Mouse (Mus musculus): ENCODE results near the gene Zc3h12d. TPM values are rescaled to one million over a fixed set of nuclear protein-coding genes. Genes with fewer than 3 reads are reported as not detected.

The Zc3h12d gene
- 13.4 and 16.3 TPM in 2 replicates for total RNA-seq (2012; rRNA removed)
- total RNA-seq (2014; rRNA removed): 10.7 and 11.8 TPM in 2 replicates
- 22.5 and 28.0 TPM in 2 replicates for polyA plus RNA-seq (2012; ENCODE audit: insufficient read length, low read depth)

DNA sequence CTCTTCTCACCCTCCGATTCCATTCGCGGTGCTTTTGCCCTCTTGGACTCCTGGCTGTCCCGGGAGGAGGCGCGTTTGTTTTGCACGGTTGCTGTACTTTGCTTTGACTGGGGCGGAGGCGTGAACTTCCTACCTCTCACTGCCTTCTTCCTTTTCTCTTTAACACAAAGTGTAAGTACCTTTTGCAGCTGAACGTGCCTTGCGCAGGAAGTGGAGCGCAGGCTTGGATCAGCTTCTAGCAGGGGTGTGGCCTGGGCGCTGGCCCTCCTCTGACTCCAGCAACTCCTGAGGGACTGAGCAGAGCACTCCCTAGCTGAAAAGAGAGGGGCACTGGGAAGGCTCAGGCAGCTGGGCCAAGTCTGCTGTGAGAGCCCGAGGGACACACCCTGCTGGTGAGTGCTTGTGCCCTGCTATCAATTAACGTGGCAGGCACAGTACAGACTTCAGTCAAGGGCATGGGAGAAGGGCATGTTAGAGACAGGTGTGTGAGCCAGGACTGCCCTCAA, at the start of gene Zc3h12d:
Zc3h12d (plus strand) TSS at position 300 of the 506 bp plus-strand sequence.
- Histone ChIP-seq H3K36me3 (replicated peaks in 1 of 2; ENCODE audit: control insufficient read depth in 1 of 2, insufficient read depth in 1 of 2, low read length in 1 of 2) (peaks cover 0 to 14% of the 10 kb centered on the region in 2 experiments), H3K9me3 (replicated peaks; ENCODE audit: low read length) (no peaks in the 10 kb centered on the region), H3K4me3 (replicated peaks in 1 of 3; ENCODE audit: low read depth in 2 of 3, low read length in 2 of 3, poor library complexity in 1 of 3) (peak within 1 kb of the TSS; percentile 2 to 51 (median 30)), H3K4me2 (ENCODE audit: insufficient read depth, low read depth, poor library complexity, severe bottlenecking) (no peak within 1 kb of the TSS), H3K79me2 (replicated peaks; ENCODE audit: control insufficient read depth, extremely low read depth, insufficient read depth, poor library complexity, severe bottlenecking) (no peaks in the 10 kb centered on the region), H3K9ac (ENCODE audit: insufficient read depth, low read depth) (peak within 1 kb of the TSS; percentile 20), H3K27ac (ENCODE audit: insufficient read depth, low read depth) (peak within 1 kb of the TSS; percentile 41), H3K27me3 (replicated peaks) (no peaks in the 10 kb centered on the region), H3K4me1 (ENCODE audit: control insufficient read depth in 1 of 2, insufficient read depth in 2 of 2) (peaks cover 34 to 52% of the 10 kb centered on the region in 2 experiments)
- peak; percentile 58 for TF ChIP-seq NRF1 (IDR thresholded peaks at IDR 0.05; ENCODE audit: low read depth, low read length)
- no peak for TF ChIP-seq KAT2A (IDR thresholded peaks at IDR 0.05; ENCODE audit: insufficient replicate concordance, low read length)
- no peak for TF ChIP-seq CHD1 (IDR thresholded peaks at IDR 0.05; ENCODE audit: low read depth, low read length)
- DNase-seq (ENCODE audit: extremely low read depth): no peak
- in situ Hi-C loops (cut with MboI; ENCODE audit: low pct_ligation_motif_present, low pct_unique_long_range_greater_than_20kb, low sequenced_read_pairs): loop anchor here (25.0 kb wide), 1 partner anchor 1130 kb away; no protein-coding TSS in a partner anchor
- dilution Hi-C loops (cut with MboI; ENCODE audit: extremely low pct_ligation_motif_present, extremely low pct_unique_long_range_greater_than_20kb, low sequenced_read_pairs): no loop called here

GRCm38 (mm10) chr10:7787319-7787718, 45.0 kb upstream of the Zc3h12d start:
- no peak overlapping the region for H3K27ac ChIP-seq (ENCODE audit: insufficient read depth, low read depth)
- no peak overlapping the region for H3K4me2 ChIP-seq (ENCODE audit: insufficient read depth, low read depth, poor library complexity, severe bottlenecking)
- no peaks in the 10 kb centered on the region for H3K9me3 ChIP-seq (replicated peaks; ENCODE audit: low read length)
- dilution Hi-C loops (cut with MboI; ENCODE audit: extremely low pct_ligation_motif_present, extremely low pct_unique_long_range_greater_than_20kb, low sequenced_read_pairs): no loop called here
- in situ Hi-C loops (cut with MboI; ENCODE audit: low pct_ligation_motif_present, low pct_unique_long_range_greater_than_20kb, low sequenced_read_pairs): loop anchor here (25.0 kb wide), 1 partner anchor 450 kb away; no protein-coding TSS in a partner anchor
- H3K36me3 ChIP-seq (replicated peaks in 1 of 2; ENCODE audit: control insufficient read depth in 1 of 2, insufficient read depth in 1 of 2, low read length in 1 of 2): peaks cover 9 to 21% of the 10 kb centered on the region in 2 experiments
- H3K4me1 ChIP-seq (ENCODE audit: control insufficient read depth in 1 of 2, insufficient read depth in 2 of 2): peaks cover 3 to 18% of the 10 kb centered on the region in 2 experiments; a peak in 3 of 4 replicates
- TF ChIP-seq GABPA (IDR thresholded peaks at IDR 0.05; ENCODE audit: insufficient replicate concordance, low read depth, low read length) (no peak), EP300 (IDR thresholded peaks at IDR 0.05; ENCODE audit: low read length) (no peak), JUND (conservative IDR thresholded peaks at IDR 0.05; ENCODE audit: low read depth, low read length) (no peak), TCF12 (IDR thresholded peaks at IDR 0.05; ENCODE audit: low read depth, low read length) (no peak), TBP (conservative IDR thresholded peaks at IDR 0.05; ENCODE audit: low read depth, low read length) (no peak), RCOR1 (conservative IDR thresholded peaks at IDR 0.05; ENCODE audit: low read depth, low read length) (no peak), MAZ (IDR thresholded peaks at IDR 0.05; ENCODE audit: low read depth, low read length) (no peak), MAFK (IDR thresholded peaks at IDR 0.05; ENCODE audit: insufficient replicate concordance, low read length) (no peak), USF2 (conservative IDR thresholded peaks at IDR 0.05; ENCODE audit: low read depth, low read length) (no peak), SIN3A (IDR thresholded peaks at IDR 0.05; ENCODE audit: low read length) (no peak), SMC3 (IDR thresholded peaks at IDR 0.05; ENCODE audit: low read depth, low read length) (no peak), KAT2A (IDR thresholded peaks at IDR 0.05; ENCODE audit: insufficient replicate concordance, low read length) (no peak), ZKSCAN1 (IDR thresholded peaks at IDR 0.05; ENCODE audit: borderline replicate concordance, low read depth, low read length) (no peak), MXI1 (IDR thresholded peaks at IDR 0.05; ENCODE audit: low read depth, low read length) (no peak)
- no peak overlapping the region for H3K4me3 ChIP-seq (replicated peaks in 1 of 3; ENCODE audit: low read depth in 2 of 3, low read length in 2 of 3, poor library complexity in 1 of 3)
- H3K27me3 ChIP-seq (replicated peaks): no peaks in the 10 kb centered on the region
- no peak for DNase-seq (ENCODE audit: extremely low read depth)
- H3K9ac ChIP-seq (ENCODE audit: insufficient read depth, low read depth): no peak overlapping the region
- peaks cover 12% of the 10 kb centered on the region for H3K79me2 ChIP-seq (replicated peaks; ENCODE audit: control insufficient read depth, extremely low read depth, insufficient read depth, poor library complexity, severe bottlenecking)
